Mouse (Mus musculus): ENCODE measurements at regions not wholly inside any gene's neighbourhood (a gene's known extent, or its start where the extent isn't known, plus 50 kb on each side); places are given as distances from the start of the nearest gene placed in this dataset.

DNA sequence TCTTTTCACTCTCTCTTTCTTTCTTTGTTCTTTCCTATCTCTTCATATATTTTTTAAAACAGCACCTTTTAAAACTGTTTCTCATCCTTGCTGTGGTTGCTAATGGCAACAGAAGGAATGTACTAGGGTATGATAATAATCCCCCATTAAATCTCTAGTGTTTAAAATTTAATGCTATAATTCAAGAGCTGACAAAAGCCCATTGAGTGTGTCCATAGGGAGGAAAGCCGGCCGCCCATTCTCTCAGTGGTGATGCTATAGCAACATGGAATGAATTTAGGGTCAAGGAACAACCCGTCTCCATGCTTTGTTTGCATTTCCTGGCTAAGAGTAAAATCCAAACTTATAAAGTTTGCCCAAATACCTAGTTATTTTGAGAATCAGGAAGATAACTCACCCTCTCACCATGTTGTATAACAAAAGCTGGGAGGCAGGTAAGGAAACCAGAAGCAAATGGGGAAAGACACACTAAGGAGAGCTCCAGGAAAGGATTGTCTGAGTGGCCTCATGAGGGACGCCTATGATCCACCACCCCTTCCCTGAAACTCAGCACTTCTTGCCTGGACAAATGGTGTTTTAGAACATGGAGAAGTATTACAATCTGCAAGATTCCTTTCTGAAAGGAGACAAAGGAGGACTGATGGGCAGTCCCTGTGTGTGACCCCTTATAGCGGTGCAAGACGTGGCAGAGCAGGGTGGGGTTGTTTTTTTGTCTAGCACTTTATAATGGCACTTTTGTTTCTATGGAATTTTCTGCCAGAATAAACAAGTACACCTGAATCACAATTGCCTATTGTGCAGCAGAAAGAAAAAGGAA is 184.3 kb downstream of the Moxd1 start:
- Histone ChIP-seq H3K4me2 (ENCODE audit: low read depth) (no peak overlapping the region), H3K79me2 (ENCODE audit: control insufficient read depth, insufficient read depth) (no peaks in the 10 kb centered on the region), H3K4me3 (no peak overlapping the region)

DNA sequence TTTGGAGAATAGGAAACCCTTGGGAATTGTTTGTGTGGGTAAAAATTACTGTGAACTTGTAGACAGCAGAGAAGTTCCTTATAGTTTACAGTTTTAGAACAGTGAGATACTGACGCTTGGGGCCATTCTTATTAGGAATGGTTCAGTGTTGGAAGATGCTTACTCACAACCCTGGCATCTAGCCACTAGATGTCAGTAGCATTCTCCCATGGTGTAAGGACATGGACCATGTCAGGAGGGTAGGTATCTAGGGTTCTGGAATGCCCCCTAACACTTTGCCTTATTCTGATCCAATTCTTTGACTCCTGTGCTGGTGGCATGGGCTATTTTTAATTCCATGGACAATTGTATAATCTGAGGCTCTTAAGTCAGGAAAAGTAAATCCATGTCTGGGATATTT is 185.3 kb upstream of the Ccn2 start:
- H3K4me3 ChIP-seq, result no peak overlapping the region
- H3ac ChIP-seq (ENCODE audit: control insufficient read depth, insufficient read length), result no peak overlapping the region
- no peaks in the 10 kb centered on the region for H3K79me2 ChIP-seq (ENCODE audit: control insufficient read depth, insufficient read depth)
- no peaks in the 10 kb centered on the region for H3K27me3 ChIP-seq (ENCODE audit: control insufficient read depth, insufficient read depth, insufficient read length)
- TF ChIP-seq MYOG (IDR thresholded peaks at IDR 0.05; ENCODE audit: control insufficient read depth in 1 of 3, insufficient read depth in 1 of 3, insufficient read length in 2 of 3, low read depth in 2 of 3) (no peak), CEBPB (IDR thresholded peaks at IDR 0.05; ENCODE audit: insufficient read depth, poor library complexity, severe bottlenecking) (no peak), MYOD1 (IDR thresholded peaks at IDR 0.05; ENCODE audit: control insufficient read depth in 1 of 3, insufficient read length in 2 of 3, low read depth in 2 of 3) (no peak), SRF (IDR thresholded peaks at IDR 0.05; ENCODE audit: control insufficient read depth, insufficient read length, low read depth) (no peak), USF1 (IDR thresholded peaks at IDR 0.05; ENCODE audit: low read depth) (no peak), E2F4 (IDR thresholded peaks at IDR 0.05; ENCODE audit: insufficient read depth) (no peak), TCF3 (IDR thresholded peaks at IDR 0.05; ENCODE audit: insufficient read length, low read depth) (no peak), TCF12 (IDR thresholded peaks at IDR 0.05; ENCODE audit: insufficient read depth, poor library complexity, severe bottlenecking) (no peak), POLR2A (IDR thresholded peaks at IDR 0.05; ENCODE audit: insufficient read length, low read depth) (no peak), REST (IDR thresholded peaks at IDR 0.05; ENCODE audit: insufficient read depth, insufficient read length) (no peak), MAX (IDR thresholded peaks at IDR 0.05; ENCODE audit: low read depth) (no peak), POLR2AphosphoS2 (IDR thresholded peaks at IDR 0.05; ENCODE audit: insufficient read length, low read depth) (no peak)
- H3K4me2 ChIP-seq (ENCODE audit: low read depth), result no peak overlapping the region
- H3K36me3 ChIP-seq (ENCODE audit: control insufficient read depth, insufficient read depth), result no peaks in the 10 kb centered on the region

More for the DNA sequence above, 184.3 kb downstream of the Moxd1 start:
- Histone ChIP-seq H3ac (ENCODE audit: control insufficient read depth, insufficient read length) (no peak overlapping the region), H3K27me3 (ENCODE audit: control insufficient read depth, insufficient read depth, insufficient read length) (no peaks in the 10 kb centered on the region), H3K36me3 (ENCODE audit: control insufficient read depth, insufficient read depth) (no peaks in the 10 kb centered on the region)
- no peak for TF ChIP-seq MYOG (IDR thresholded peaks at IDR 0.05; ENCODE audit: control insufficient read depth in 1 of 3, insufficient read depth in 1 of 3, insufficient read length in 2 of 3, low read depth in 2 of 3)
- TF ChIP-seq TCF12 (IDR thresholded peaks at IDR 0.05; ENCODE audit: insufficient read depth, poor library complexity, severe bottlenecking), result no peak
- TF ChIP-seq E2F4 (IDR thresholded peaks at IDR 0.05; ENCODE audit: insufficient read depth), result no peak
- TF ChIP-seq MYOD1 (IDR thresholded peaks at IDR 0.05; ENCODE audit: control insufficient read depth in 1 of 3, insufficient read length in 2 of 3, low read depth in 2 of 3), result no peak
- no peak for TF ChIP-seq POLR2AphosphoS2 (IDR thresholded peaks at IDR 0.05; ENCODE audit: insufficient read length, low read depth)
- no peak for TF ChIP-seq SRF (IDR thresholded peaks at IDR 0.05; ENCODE audit: control insufficient read depth, insufficient read length, low read depth)
- TF ChIP-seq USF1 (IDR thresholded peaks at IDR 0.05; ENCODE audit: low read depth), result no peak

GRCm38 (mm10) chr10:24410885-24411284 is 184.4 kb upstream of the Ccn2 start:
- H3K36me3 ChIP-seq (ENCODE audit: control insufficient read depth, insufficient read depth), result no peaks in the 10 kb centered on the region
- no peak overlapping the region for H3K4me3 ChIP-seq
- no peak overlapping the region for H3ac ChIP-seq (ENCODE audit: control insufficient read depth, insufficient read length)
- TF ChIP-seq MAX (IDR thresholded peaks at IDR 0.05; ENCODE audit: low read depth) (no peak), E2F4 (IDR thresholded peaks at IDR 0.05; ENCODE audit: insufficient read depth) (no peak), SRF (IDR thresholded peaks at IDR 0.05; ENCODE audit: control insufficient read depth, insufficient read length, low read depth) (no peak), USF1 (IDR thresholded peaks at IDR 0.05; ENCODE audit: low read depth) (no peak), TCF3 (IDR thresholded peaks at IDR 0.05; ENCODE audit: insufficient read length, low read depth) (no peak), MYOD1 (IDR thresholded peaks at IDR 0.05; ENCODE audit: control insufficient read depth in 1 of 3, insufficient read length in 2 of 3, low read depth in 2 of 3) (no peak), MYOG (IDR thresholded peaks at IDR 0.05; ENCODE audit: control insufficient read depth in 1 of 3, insufficient read depth in 1 of 3, insufficient read length in 2 of 3, low read depth in 2 of 3) (no peak), CEBPB (IDR thresholded peaks at IDR 0.05; ENCODE audit: insufficient read depth, poor library complexity, severe bottlenecking) (no peak), POLR2AphosphoS2 (IDR thresholded peaks at IDR 0.05; ENCODE audit: insufficient read length, low read depth) (no peak), POLR2A (IDR thresholded peaks at IDR 0.05; ENCODE audit: insufficient read length, low read depth) (no peak), TCF12 (IDR thresholded peaks at IDR 0.05; ENCODE audit: insufficient read depth, poor library complexity, severe bottlenecking) (no peak), REST (IDR thresholded peaks at IDR 0.05; ENCODE audit: insufficient read depth, insufficient read length) (no peak)
- no peaks in the 10 kb centered on the region for H3K79me2 ChIP-seq (ENCODE audit: control insufficient read depth, insufficient read depth)
- no peaks in the 10 kb centered on the region for H3K27me3 ChIP-seq (ENCODE audit: control insufficient read depth, insufficient read depth, insufficient read length)
- H3K4me2 ChIP-seq (ENCODE audit: low read depth), result no peak overlapping the region

DNA sequence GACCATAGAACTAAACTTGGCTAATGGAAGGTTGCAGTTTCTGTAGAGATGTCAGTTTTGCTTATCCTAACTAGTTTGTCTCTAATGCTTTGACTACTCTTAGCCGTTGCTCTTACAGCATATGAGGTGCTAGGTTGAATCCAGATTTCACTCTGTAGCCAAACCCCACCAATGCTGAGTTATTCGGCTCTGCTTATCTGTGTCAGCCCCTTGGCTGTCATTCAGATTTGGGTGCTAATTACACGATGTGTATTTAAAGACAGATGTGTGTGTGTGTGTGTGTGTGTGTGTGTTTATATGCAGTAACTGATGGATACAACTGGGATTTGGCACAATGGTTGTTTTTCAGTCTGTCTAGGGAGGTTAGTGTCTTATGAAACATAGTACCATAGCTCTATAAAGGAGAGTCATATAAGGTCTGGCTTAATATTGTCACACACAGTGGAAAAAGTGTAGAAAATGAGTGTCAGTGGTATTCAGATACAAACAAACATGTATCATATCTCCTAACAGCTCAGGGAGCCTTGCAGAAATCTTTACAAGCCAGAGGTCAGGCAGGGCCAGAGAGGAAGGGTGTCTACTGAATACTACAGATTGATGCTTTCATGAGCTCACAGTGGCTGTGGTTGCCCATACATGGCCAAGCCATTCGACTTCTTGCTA is 172.6 kb upstream of the Ccn2 start:
- H3K4me3 ChIP-seq, result no peak overlapping the region
- H3K4me2 ChIP-seq (ENCODE audit: low read depth), result no peak overlapping the region
- H3K27me3 ChIP-seq (ENCODE audit: control insufficient read depth, insufficient read depth, insufficient read length), result no peaks in the 10 kb centered on the region
- no peaks in the 10 kb centered on the region for H3K79me2 ChIP-seq (ENCODE audit: control insufficient read depth, insufficient read depth)
- no peaks in the 10 kb centered on the region for H3K36me3 ChIP-seq (ENCODE audit: control insufficient read depth, insufficient read depth)
- no peak overlapping the region for H3ac ChIP-seq (ENCODE audit: control insufficient read depth, insufficient read length)
- TF ChIP-seq E2F4 (IDR thresholded peaks at IDR 0.05; ENCODE audit: insufficient read depth) (no peak), TCF12 (IDR thresholded peaks at IDR 0.05; ENCODE audit: insufficient read depth, poor library complexity, severe bottlenecking) (no peak), TCF3 (IDR thresholded peaks at IDR 0.05; ENCODE audit: insufficient read length, low read depth) (no peak), REST (IDR thresholded peaks at IDR 0.05; ENCODE audit: insufficient read depth, insufficient read length) (no peak), CEBPB (IDR thresholded peaks at IDR 0.05; ENCODE audit: insufficient read depth, poor library complexity, severe bottlenecking) (no peak), MYOD1 (IDR thresholded peaks at IDR 0.05; ENCODE audit: control insufficient read depth in 1 of 3, insufficient read length in 2 of 3, low read depth in 2 of 3) (no peak), USF1 (IDR thresholded peaks at IDR 0.05; ENCODE audit: low read depth) (no peak), POLR2A (IDR thresholded peaks at IDR 0.05; ENCODE audit: insufficient read length, low read depth) (no peak), POLR2AphosphoS2 (IDR thresholded peaks at IDR 0.05; ENCODE audit: insufficient read length, low read depth) (no peak), MAX (IDR thresholded peaks at IDR 0.05; ENCODE audit: low read depth) (no peak), SRF (IDR thresholded peaks at IDR 0.05; ENCODE audit: control insufficient read depth, insufficient read length, low read depth) (no peak), MYOG (IDR thresholded peaks at IDR 0.05; ENCODE audit: control insufficient read depth in 1 of 3, insufficient read depth in 1 of 3, insufficient read length in 2 of 3, low read depth in 2 of 3) (no peak)
